Mouse (Mus musculus) frontal cortex, postnatal 36 days (tissue): ENCODE results near the gene D17Wsu92e.
"Not testable (repeated sequence)": the region's sequence is repeated elsewhere in the genome, so short reads cannot be mapped to it uniquely, and the experiment has no call there.

Source experiments
- DNase-seq, 2 experiments: peaks; one replicate each; pipeline ENCODE4 v3.0.0; 2022; ENCODE audit warnings: low spot score in 2 of 2

The D17Wsu92e gene

DNA sequence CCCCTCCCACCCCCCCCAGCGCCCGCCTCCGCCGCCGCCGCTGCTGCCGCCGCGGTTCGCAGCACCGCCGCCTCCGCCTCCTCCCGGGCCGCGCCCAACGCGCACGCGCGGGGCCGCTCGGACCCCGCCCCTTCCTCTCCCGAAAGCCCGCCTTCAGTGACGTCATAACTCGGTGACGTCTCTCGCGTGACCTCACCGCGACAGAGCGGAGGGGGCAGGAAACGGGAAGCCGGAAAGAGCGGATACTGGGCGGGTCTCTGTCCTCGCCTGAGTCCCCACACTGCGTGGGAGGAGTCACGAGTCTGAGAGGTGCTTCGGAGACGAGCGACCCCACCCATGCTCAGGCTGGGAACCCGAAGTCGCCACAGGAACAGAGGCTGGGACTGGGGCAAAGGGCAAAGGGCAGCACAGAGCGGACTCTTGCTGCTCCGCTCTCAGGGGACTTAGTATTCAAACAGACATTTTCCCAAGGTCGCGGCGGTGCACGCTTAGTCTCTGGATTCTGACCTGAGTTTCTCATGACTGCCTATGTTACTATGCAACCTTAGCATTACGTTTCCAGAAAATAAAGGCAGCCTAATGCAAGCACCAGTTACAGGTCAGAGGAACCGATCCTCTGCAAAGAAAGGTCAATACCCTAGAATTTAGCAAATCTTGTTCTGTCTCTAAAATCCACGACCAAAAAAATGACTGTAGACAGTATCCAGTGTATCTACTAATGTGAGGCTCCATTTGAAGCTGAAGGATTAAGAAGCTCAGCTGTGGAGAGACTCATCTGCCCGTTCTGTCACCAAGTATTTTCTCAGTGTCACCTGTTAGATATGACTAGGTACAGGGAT is at the start of gene D17Wsu92e:
D17Wsu92e (minus strand) TSS at position 81 of the 839 bp plus-strand sequence.
- DNase-seq = peak; percentile 97 to 98

GRCm38 (mm10) chr17:27866737-27867136 is 46.3 kb upstream of the D17Wsu92e start:
- no peak for DNase-seq

- DNase-seq = no peak
These were observed 45.0 kb upstream of the D17Wsu92e start for GRCm38 (mm10) chr17:27865461-27865860.

DNA sequence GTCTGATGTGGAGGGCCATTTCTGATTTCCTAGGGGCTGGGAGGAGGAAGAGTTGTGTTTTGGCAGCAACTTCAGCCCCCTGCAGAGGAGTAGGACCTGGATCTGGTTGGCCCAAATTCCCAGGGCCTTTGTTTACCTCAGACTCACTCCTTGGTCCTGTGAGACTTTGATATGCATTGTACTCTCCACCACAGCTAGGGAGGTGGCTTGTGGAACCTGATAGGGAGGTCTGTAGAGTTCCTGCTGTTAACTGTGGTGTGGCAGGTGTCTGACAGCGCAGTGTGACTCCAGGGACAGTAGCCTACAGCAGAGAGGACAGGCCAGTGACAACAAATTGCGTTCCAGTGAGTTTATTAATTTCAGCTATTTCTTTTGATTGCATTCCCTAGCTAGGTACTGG is 38.7 kb upstream of the D17Wsu92e start:
- DNase-seq = no peak

- no peak for DNase-seq
These were observed 37.4 kb upstream of the D17Wsu92e start for GRCm38 (mm10) chr17:27857649-27858475.

DNA sequence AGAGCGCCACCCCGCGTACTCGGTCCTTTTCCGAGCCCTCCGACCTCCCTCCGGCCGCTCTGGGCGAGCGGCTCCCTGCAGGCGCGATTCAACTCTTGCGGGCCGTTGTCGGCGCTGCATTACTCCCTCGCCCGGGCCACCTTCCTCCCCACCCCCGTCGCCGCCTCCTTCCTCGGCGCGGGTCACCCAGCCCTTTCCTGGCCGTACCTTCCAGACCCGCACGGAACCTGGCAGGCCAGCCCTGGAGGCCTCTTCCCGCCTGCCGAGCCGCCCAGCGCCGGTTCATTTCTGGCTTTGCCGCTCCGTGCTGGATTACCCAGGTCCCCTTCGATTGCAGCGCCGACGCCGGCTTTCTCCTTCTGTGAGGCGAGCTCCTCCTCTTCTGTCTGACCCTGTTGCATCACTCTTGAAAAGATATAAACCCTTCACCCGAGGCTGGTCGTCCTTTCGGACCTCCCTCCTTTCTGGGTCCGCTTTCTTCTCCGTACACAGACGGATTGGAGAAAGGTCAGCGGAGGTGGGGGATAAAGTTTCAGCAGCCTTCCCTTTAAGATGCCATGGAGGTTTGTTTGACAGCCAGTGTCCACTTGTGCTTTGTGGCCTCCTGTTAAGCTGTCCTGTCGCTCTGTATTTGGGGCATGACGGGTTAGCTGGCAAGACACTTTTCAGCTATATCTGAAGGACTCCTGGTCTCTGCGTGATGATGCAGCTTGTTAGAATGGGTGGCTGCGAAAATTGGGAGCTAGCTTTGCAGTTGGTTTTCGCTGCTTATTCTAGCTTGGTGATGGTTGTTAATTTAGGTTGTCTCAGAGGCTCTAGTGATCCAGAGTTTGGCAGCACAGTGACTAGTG is 36.6 kb upstream of the D17Wsu92e start:
- peak; percentile 27 to 30 for DNase-seq

GRCm38 (mm10) chr17:27856265-27856797 is 35.9 kb upstream of the D17Wsu92e start, which contains the start of gene Uhrf1bp1:
Gene Uhrf1bp1 (plus strand): TSS chr17:27856441.
- peak; percentile 77 to 80 for DNase-seq

GRCm38 (mm10) chr17:27851076-27851475 is 30.6 kb upstream of the D17Wsu92e start:
- no peak for DNase-seq

DNA sequence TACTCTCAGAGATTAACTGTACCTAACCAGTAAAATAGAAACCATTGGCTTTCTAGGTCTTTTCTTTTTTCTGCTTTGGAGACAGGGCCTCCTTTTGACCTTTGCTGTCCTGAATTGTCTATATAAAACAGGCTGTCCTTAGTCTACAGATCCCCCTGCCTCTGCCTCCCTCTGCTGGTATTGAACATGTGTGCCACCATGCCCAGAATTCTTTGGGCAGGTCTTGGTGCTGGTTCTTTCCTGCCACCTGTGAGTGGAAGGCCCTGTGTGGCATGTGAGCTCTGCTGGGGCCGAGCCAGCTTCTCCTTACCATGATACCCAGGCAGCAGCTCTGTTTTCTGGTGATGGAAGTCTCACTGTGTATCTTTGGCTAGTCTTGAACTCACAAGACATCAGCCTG is 27.9 kb upstream of the D17Wsu92e start:
- DNase-seq = no peak

- peak; percentile 97 to 98 for DNase-seq
These were observed 19.2 kb upstream of the D17Wsu92e start for GRCm38 (mm10) chr17:27839469-27840252.

GRCm38 (mm10) chr17:27837850-27838249 is 17.4 kb upstream of the D17Wsu92e start, which contains the start of gene Snrpc:
Gene Snrpc (plus strand): TSS chr17:27838150.
- not testable (repeated sequence) for DNase-seq

DNA sequence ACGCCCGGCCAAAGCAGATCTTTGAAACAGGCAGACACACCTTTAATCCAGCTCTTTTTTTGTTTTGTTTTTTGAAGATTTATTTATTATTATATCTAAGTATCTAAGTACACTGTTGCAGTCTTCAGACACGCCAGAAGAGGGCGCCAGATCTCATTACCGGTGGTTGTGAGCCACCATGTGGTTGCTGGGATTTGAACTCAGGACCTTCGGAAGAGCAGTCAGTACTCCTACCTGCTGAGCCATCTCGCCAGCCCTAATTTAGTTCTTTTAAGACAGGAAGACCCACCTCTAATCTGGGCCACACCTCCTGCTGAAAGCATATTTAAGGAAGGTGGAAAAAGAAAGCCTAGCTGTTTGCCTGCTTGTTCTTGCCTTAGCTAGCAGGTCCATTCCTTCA is 10.0 kb upstream of the D17Wsu92e start:
- no peak for DNase-seq

GRCm38 (mm10) chr17:27827511-27827910 is 7.1 kb upstream of the D17Wsu92e start:
- DNase-seq = no peak

- DNase-seq = no peak
These were observed 6.5 kb upstream of the D17Wsu92e start for GRCm38 (mm10) chr17:27826908-27827383.

DNA sequence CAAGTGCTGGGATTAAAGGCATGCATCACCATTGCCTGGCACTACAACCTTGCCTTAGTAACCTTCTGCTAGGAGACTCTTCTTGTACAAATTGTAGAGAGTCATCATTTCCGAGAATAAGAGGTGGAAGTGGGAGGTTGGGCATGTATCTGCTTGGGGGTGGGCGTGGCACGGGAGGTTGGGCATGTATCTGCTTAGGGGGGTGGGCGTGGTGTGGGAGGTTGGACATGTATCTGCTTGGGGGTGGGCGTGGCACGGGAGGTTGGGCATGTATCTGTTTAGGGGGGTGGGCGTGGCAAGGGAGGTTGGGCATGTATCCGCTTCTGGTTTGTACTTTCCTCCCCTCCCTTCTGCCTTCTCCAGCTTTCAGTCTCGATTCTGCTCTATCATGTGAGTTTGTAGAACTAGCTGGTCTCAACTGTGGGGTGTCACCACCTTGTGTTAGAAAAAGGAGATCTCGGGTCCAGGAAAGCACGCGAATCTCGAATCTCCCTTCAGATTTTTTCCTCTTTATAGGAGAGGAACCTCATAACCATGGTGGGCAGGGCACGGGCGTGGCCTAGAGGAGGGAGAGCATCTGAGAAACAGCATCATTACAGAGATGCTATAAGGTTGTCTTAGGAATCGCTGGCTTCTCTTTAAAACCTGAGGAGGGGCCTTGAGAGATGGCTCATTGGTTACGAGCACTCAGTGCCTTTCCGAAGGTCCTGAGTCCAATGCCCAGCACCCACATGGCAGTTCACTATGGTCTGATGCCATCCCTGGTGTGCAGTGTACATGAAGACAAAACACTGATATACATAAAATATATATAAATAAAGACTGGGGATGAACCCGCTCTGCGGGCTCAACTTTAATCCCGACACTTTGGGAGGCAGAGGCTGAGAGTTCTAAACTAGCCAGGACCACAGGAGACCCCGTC is 5.8 kb upstream of the D17Wsu92e start:
- peak; percentile 18 to 28 for DNase-seq

GRCm38 (mm10) chr17:27825539-27825938 is 5.1 kb upstream of the D17Wsu92e start:
- no peak for DNase-seq

DNA sequence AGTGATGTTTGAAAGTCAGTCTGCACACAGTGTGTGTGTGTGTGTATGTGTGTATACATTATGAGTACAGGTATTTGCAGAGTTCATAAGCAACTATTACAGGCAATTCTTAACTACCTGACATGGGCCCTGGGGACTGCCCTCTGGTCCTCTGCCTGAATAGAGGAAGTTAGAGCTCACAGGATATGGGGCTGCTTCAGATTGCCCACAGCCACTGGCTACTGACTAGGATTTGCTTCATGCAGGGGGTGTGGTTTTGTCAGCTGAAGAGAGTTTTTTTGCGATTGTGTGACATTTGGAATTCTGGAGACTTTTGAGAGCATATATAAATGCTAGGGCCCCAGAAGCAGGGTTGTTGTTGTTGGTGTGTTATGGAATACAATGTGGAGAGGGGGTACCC is 4.5 kb upstream of the D17Wsu92e start:
- DNase-seq = no peak

- no peak for DNase-seq
These were observed 2.9 kb upstream of the D17Wsu92e start for GRCm38 (mm10) chr17:27823142-27823905.
